Mouse (Mus musculus) thymus, postnatal 25 days (tissue): ENCODE results near the gene Sco1.
"Not testable (repeated sequence)": the region's sequence is repeated elsewhere in the genome, so short reads cannot be mapped to it uniquely, and the experiment has no call there.

Experiments used
- DNase-seq: peaks from one replicate; pipeline ENCODE4 v3.0.0; 2022

The Sco1 gene

GRCm38 (mm10) chr11:67052321-67052952 lies at the start of gene Sco1, which contains the start of gene Adprm:
Sco1 (plus strand) TSS chr11:67052670.
Adprm (minus strand) TSS chr11:67052594.
- DNase-seq: peak; percentile 82

DNA sequence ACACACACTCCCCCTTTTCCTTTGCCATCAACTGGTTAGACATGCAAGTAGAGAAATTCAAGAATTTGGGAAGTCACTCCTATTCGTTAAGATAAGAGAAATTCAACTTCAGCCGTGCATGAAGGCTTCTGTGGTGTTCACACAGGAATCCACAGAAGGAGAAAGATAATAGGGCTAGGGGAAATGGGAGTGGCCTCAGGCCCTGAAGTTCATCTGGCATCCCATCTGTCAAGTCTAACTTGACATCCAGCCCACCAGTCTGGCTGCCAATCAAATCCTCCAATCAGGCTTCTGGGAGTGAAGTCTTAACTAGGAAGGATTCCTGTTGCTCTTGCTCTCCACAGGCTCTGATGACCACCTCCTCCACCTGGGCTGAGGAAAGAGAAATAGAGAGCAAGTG lies 49.6 kb upstream of the Sco1 start:
- no peak for DNase-seq

- no peak for DNase-seq
Observed at GRCm38 (mm10) chr11:67007961-67008360, 44.5 kb upstream of the Sco1 start.

DNA sequence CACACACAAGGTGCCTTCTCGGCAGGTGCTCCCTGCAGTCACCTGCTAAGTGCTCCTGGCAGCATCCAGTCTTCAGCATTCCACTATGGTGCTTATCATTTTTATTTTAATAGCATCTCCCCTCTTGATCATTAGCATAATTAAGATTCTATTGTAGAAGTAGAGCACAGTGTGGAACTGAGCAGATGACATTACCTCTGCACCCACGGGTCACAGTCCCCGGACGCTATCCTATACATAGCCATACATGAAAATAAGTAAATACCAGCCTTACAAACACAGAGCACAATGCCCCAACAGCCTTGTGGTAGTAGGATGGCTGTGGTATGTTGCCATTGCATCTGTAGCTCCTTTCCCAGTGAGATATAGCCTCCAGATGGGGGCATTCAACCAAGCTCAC lies 43.9 kb upstream of the Sco1 start:
- DNase-seq: no peak

DNA sequence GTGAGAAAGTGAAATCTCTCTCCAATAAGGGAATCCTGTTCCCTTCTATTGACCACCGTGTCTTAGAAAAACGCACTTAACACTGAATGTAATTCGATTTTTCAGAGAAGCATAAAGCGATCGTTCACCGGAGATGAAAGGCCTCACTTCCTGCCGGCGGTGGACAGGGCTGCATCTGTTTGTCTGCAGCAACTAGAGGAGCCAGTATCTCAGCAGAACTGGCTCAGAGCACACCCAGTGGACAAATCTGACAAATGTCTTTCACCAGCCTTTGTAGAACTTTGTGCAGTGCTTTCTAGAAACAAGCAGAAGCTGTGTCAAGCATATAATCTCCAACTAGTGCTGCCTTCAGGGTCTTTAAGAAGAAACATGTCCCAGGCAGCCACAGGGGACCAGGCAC lies 42.0 kb upstream of the Sco1 start:
- DNase-seq: no peak

- no peak for DNase-seq
Observed at GRCm38 (mm10) chr11:67011635-67012034, 40.8 kb upstream of the Sco1 start.

- no peak for DNase-seq
Observed at GRCm38 (mm10) chr11:67017801-67018591, 34.5 kb upstream of the Sco1 start.

DNA sequence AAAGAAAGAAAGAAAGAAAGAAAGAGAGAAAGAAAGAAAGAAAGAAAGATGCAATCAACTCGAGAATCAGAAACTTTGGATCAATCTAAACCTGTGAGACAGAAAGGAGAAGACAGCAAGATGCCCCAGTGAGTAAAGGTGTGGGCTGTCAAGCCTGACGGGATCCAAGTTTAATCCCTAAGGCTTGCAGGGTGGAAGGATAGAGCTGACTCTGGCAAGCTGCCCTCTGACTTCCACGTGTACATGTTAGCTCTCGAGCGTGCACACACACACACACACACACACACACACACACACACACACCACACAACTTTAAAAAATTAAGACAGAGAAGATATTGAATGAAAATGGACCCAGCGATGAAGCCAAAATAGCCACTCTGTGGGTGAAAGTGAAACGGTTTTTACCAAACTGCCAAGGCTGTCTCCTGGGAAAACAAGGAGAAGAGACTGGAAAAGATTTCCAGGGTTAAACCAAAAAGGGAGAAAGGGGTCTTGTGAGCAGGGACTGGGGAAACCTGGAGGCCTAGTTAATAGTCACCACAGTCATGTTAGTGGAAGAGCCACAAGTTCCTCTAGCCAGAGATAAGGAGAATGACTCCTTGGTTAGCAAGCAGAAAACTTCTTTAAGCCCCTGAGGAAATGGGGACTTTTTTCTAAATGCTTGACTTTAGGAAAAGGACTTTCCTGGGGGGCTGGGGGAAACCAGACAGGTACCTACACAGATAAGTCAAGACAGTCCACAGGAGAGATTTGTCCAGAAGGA lies 32.6 kb upstream of the Sco1 start:
- DNase-seq: no peak

DNA sequence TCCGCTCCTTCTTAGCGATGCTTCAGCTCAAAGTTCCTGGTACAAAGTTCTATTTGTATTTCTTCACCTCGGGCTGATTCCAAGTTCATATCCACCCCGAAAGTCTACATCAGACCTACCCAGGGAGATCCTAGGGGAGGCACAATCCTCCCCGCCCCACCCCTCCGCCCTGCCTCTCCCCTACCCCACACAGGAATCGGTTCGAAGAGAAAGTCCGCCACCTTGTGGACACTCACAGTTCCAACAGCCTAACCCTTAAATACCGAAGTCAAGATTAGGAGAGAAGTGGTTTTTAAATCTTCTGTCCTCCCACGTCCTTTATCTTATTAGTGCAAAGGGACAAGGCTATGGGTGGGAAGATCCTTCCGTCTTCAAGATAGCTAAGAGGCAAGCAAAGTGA lies 31.5 kb upstream of the Sco1 start:
- peak; percentile 53 for DNase-seq

GRCm38 (mm10) chr11:67022354-67023115 lies 29.9 kb upstream of the Sco1 start:
- peak; percentile 13 for DNase-seq

DNA sequence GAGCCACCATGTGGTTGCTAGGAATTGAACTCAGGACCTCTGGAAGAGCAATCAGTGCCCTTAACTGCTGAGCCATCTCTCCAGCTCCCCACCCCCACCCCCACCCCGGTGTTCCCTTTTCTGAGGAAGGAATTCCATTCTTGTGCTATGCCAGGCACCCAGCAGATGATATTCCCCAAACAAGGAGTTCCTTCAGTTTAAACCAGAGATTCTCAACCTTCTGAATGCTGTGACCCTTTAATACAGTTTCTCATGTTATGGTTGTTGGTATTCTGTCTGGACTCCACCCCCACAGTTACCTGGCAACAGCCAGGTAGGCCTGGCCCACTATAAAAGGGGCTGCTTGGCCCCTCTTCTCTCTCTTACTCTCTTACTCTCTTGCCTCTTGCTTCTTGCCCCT lies 29.3 kb upstream of the Sco1 start:
- not testable (repeated sequence) for DNase-seq

DNA sequence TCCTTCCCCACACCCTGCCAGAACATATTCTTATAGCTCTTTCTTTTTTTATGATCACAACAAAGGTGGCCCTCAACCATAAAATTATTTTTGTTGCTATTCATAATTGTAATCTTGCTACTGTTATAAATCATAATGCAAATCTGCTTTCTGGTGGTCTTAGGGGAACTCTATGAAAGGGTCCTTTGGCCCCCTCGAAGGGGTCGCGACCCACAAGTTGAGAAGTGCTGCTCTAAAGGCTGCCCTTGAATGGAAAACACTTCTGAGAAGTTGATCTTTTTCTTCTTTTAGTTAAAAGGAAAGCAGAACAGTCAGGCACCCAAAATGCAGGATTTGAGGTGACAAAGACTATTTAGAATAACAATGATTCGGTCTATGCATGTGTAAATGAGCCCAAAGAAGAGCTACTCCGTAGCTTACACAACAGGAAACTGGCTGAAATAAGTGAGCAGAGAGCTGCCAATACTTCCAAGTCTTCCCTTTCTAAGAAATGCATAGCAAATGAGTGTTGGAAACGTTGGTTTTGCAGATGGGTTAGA lies 28.6 kb upstream of the Sco1 start:
- DNase-seq: no peak

GRCm38 (mm10) chr11:67024867-67025477 lies 27.5 kb upstream of the Sco1 start, which contains the start of gene Tmem220:
Tmem220 (plus strand) TSS chr11:67025154.
- DNase-seq: peak; percentile 92

DNA sequence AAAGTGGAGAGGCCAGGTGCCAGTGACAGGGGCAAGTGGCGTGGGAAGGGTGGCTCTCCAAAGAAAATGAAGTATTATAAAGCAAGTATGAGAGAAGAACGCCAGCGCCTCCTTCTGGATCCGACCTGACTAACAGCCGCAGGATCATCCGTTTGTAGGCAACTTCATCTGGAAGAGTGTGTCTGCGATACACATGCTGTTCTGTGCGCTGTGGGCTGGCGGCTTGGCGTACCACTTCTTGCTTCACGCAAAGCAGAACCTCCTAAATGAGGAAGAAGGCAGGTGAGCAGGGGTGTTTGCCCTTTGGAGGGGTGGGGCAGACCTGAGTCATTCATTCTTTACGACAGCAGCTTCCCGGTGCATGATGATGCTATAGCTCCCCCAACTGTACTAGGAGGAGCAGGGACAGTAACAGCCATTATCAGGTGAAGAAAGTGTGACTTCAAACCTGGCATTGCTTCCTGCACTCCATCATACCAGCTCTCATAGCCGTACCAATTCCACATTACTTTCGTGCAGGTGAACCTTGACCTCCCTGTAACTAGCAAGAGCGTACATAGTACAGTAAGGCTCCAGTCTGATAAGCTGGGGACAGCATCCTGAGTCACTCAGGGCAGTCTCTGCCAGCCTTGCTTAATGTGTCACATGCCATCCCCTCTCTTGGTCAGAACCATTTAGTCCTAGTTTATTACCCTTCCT lies 21.4 kb upstream of the Sco1 start:
- DNase-seq: no peak

GRCm38 (mm10) chr11:67031603-67031915 lies 20.9 kb upstream of the Sco1 start:
- DNase-seq: no peak

DNA sequence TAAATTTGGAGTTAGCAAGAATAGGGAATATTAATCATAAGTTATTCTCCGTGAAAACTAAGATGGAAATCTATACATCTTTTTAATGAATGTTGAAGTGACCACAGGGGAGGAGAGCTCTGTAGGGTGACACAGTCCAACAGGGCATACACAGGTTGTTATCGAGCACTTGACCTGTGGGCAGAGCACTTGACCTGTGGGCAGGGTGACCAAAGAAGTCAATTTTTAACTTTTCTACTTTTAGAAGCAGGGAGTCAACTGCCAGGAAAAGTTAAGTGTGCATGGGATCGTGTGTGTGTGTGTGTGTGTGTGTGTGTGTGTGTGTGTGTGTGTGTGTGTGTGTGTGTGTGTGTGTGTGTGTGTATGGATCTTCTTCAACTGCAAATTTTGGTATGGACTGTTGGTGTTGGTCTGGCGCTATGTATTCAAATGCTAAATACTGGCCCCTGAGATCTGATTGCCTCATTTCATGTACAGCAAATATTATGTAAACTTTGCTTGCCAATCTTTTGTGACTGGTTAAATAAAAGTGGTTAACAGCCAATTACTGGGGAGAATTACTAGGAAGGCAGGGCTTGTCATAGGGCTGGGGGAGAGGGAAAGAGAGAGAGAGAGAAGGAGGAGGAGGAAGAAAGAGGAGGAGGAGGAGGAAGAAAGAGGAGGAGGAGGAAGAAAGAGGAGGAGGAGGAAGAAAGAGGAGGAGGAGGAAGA lies 17.5 kb upstream of the Sco1 start:
- no peak for DNase-seq

DNA sequence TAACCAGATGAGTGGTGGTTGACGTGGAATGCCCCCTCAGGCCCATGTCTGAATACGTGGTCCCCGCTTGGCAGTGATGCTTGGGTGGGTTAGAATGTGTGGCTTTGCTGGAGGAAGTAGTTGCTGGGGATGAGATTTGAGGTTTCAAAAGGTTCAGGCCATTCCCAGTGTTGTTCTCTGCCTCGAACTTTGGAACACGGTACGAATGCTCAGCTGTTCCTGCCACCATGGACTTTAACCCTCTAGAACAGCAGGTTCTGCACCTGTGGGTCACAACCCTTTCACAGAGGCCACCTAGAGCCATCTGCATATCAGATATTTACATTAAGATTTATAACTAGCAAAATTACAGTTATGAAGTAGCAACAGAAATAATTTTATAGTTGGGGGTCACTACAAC lies 16.2 kb upstream of the Sco1 start:
- no peak for DNase-seq

DNA sequence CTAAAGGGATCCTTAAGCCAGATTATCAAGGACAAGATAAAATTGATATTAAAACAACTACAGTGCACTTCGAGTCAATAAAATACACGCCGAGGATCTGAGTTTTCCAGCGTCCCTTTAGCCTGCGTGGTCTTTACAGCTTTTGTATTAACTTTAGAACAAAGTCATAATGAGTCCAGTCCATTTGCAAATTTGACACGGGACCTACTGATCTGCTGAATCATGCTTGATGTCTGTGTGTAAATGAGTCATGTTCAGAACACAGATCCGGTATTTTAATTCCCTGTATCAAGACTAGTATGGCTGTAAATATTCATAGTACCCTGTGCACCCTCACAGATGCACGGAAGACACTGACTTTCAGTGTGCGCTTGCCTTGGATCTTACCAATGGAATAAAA lies 15.6 kb upstream of the Sco1 start:
- DNase-seq: no peak

GRCm38 (mm10) chr11:67039799-67040198 lies 12.7 kb upstream of the Sco1 start:
- no peak for DNase-seq

- DNase-seq: no peak
Observed at GRCm38 (mm10) chr11:67040483-67040882, 12.0 kb upstream of the Sco1 start.

DNA sequence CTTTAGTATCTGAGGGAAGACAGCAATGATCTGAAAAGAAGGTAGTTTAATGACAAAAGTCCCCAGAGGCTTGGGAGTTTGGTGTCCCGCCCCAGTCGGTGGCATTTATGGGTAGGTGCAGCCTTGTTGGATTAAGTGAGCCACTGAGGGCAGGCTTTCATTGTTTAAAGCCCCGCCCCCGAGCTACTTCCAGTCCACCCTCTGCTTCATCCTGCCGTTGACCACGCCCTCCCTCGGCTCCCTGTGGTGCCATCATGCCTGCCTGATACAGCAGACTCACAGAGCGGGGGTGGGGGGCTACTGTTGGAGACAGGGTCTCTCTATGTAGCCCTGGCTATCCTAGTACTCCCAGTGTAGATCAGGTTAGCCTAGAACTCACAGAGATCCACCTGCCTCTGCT lies 9.5 kb upstream of the Sco1 start:
- DNase-seq: no peak
